Mouse (Mus musculus) liver, embryonic 14.5 days (tissue): ENCODE data around the gene Gpn3. TPM values are rescaled to one million over a fixed set of nuclear protein-coding genes. Genes with fewer than 3 reads are reported as not detected.

Experiments used
- ATAC-seq: fragments of 200-750 bp; cut with Nextera tagmentation; 2 replicates; pipeline ENCODE4 v1.8.0; 2017; ENCODE audit warnings: moderate number of reproducible peaks, mild to moderate bottlenecking, moderate library complexity; ENCODE audit not compliant: insufficient read depth
- DNase-seq, 3 experiments: peaks; one replicate each; pipeline ENCODE4 v3.0.0-alpha.2; 2012 to 2013; ENCODE audit warnings: low read depth in 3 of 3, low spot score in 3 of 3
- H3K27ac ChIP-seq: fragments of 300-500 bp; sonication (generic); 2 replicates; pipeline ENCODE4 v1.5.1; 2014; ENCODE audit warnings: moderate library complexity, mild to moderate bottlenecking, control low read depth, inconsistent platforms
- H3K27me3 ChIP-seq: fragments of 300-500 bp; sonication (generic); 2 replicates; pipeline ENCODE4 v1.6.1; 2014; ENCODE audit warnings: mild to moderate bottlenecking, low read length, moderate library complexity; ENCODE audit not compliant: control insufficient read depth, insufficient read depth
- H3K36me3 ChIP-seq: fragments of 300-500 bp; sonication (generic); replicated peaks from 2 replicates; pipeline ENCODE4 v1.6.1; 2014; ENCODE audit warnings: low read depth; ENCODE audit not compliant: control insufficient read depth, insufficient read depth
- H3K4me1 ChIP-seq, 2 experiments: fragments of 200-500 bp in 1 of 2; fragments of 300-500 bp in 1 of 2; sonication (generic) in 1 of 2; replicated peaks; 2 replicates each; pipeline ENCODE4 v1.6.1; 2012 to 2014; ENCODE audit warnings: antibody characterized with exemption in 1 of 2, inconsistent platforms in 1 of 2, low read length in 1 of 2; ENCODE audit not compliant: control insufficient read depth in 2 of 2, insufficient read depth in 2 of 2
- H3K4me2 ChIP-seq: fragments of 300-500 bp; sonication (generic); 2 replicates; pipeline ENCODE4 v1.6.1; 2014; ENCODE audit warnings: low read depth, mild to moderate bottlenecking, control low read depth, moderate library complexity
- H3K4me3 ChIP-seq, 2 experiments: fragments of 200-500 bp in 1 of 2; fragments of 300-500 bp in 1 of 2; sonication (generic) in 1 of 2; 2 replicates each; pipeline ENCODE4 v1.5.1; 2012 to 2014; ENCODE audit warnings: low read depth in 2 of 2, low read length in 2 of 2, mild to moderate bottlenecking in 2 of 2, control low read depth in 1 of 2, inconsistent platforms in 1 of 2, moderate library complexity in 1 of 2; ENCODE audit not compliant: insufficient read depth in 1 of 2
- H3K9ac ChIP-seq: fragments of 300-500 bp; sonication (generic); replicated peaks from 2 replicates; pipeline ENCODE4 v1.6.1; 2014; ENCODE audit warnings: mild to moderate bottlenecking, control low read depth, moderate library complexity
- H3K9me3 ChIP-seq: fragments of 300-500 bp; sonication (generic); 2 replicates; pipeline ENCODE4 v1.6.1; 2016; ENCODE audit warnings: low read length, mixed read lengths; ENCODE audit not compliant: control insufficient read depth
- CTCF ChIP-seq: IDR thresholded peaks from 2 replicates; pipeline ENCODE4 v1.5.1; 2016; ENCODE audit warnings: antibody characterized with exemption, low read depth, control low read depth
- EP300 ChIP-seq: IDR thresholded peaks from 2 replicates; pipeline ENCODE4 v1.6.1; 2016; ENCODE audit warnings: antibody characterized with exemption, low read depth
- WGBS: fragments of 180-500 bp; shearing (Covaris S2); extraction: QIAGEN DNeasy Blood & Tissue Kit; methylation state at CpG from one replicate; pipeline ENCODE4 v1.1.7; 2014; ENCODE audit not compliant: insufficient replicate concordance; 5-methylcytosine and 5-hydroxymethylcytosine counted together
- polyA plus RNA-seq, 2 experiments: library from polyadenylated mRNA; depleted of rRNA in 1 of 2; stranded (reverse) in 1 of 2; unstranded in 1 of 2; fragments of >200 nt; fragmentation: Nextera tagmentation in 1 of 2; extraction: Ambion mirVana in 1 of 2; gene quantifications; 2 replicates each; pipeline versions ENCODE4 v1.2.1 to v1.2.3; 2012 to 2014

Gene Gpn3
- polyA plus RNA-seq, 2 experiments, result 40.8 to 60.5 TPM

DNA sequence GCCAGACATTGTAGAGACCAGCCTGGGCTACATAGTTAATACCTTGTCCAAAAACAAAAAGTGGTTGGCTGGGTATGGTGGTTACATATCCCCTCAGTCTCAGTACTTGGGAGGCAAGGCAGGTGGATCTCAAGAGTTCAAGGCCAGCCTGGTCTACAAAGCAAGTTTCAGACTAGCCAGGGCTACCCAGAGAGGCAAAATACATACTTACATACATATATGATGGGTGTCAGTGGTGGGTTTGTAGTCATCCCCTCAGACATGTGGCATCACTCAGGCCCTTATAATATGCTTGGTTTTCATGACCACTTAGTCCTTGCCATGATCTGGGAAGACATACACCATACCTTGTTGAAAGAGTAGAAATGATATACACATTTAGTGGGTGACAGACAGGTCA lies 19.0 kb downstream of the Gpn3 start:
- Histone ChIP-seq H3K4me1 (peaks cover 8 to 10% of the 10 kb centered on the region in 2 experiments), H3K36me3 (no peaks in the 10 kb centered on the region; the same call in 1 of the 2 replicates), H3K27ac (no peak overlapping the region), H3K4me2 (no peak overlapping the region), H3K4me3 (no peak overlapping the region), H3K27me3 (no peaks in the 10 kb centered on the region), H3K9me3 (no peaks in the 10 kb centered on the region), H3K9ac (no peak overlapping the region)
- TF ChIP-seq CTCF, result no peak
- TF ChIP-seq EP300, result no peak
- DNase-seq (no peak), ATAC-seq (no peak)

- Histone ChIP-seq H3K27ac (no peak overlapping the region), H3K4me2 (peak overlapping the region; percentile 81), H3K4me1 (peaks cover 8 to 10% of the 10 kb centered on the region in 2 experiments), H3K9me3 (no peaks in the 10 kb centered on the region), H3K36me3 (no peaks in the 10 kb centered on the region; the same call in 1 of the 2 replicates), H3K9ac (no peak overlapping the region), H3K27me3 (no peaks in the 10 kb centered on the region), H3K4me3 (peak overlapping the region in 1 of 2 experiments; percentile 78; a peak in 2 of 4 replicates)
- no peak for ATAC-seq
- DNase-seq, result no peak
- 43% methylated on average over 15 of the region's 16 CpGs for WGBS
- TF ChIP-seq CTCF (no peak), EP300 (no peak; the same call in 1 of the 2 replicates)
Measured at GRCm38 (mm10) chr5:122391178-122391785, 19.6 kb downstream of the Gpn3 start.

DNA sequence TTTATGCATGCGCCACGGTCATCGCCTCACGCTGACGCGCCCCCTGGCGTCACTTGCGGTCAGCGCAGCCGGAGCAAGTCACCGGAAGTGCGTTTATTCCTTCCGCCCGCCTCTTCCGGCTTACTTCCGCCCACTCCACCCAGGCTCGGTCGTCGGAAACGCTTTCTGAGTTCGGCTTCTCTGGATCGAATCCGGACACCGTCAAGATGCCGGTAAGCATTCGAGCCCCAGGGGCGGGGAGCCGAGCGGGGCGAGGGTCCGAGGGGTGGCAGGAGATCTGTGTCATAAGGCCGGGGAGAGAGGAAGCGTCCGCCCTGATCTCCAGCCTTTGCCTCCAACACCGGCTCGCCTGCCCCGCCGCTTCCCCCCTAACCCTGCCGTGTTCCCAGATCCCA lies 20.1 kb downstream of the Gpn3 start, which contains the start of gene Arpc3:
Gene Arpc3, plus strand, starts transcription at position 93 of the 395 bp plus-strand sequence.
- under 1% methylated on average over 39 of the region's 39 CpGs for WGBS
- ATAC-seq (peak; percentile 88), DNase-seq (peak; percentile 77 to 81 (median 78))
- Histone ChIP-seq H3K27ac (peak within 1 kb of the TSS; percentile 60), H3K27me3 (no peaks in the 10 kb centered on the region), H3K36me3 (peaks cover 2% of the 10 kb centered on the region), H3K4me3 (peak within 1 kb of the TSS; percentile 78 to 98), H3K9ac (peak within 1 kb of the TSS; percentile 77), H3K4me2 (peak within 1 kb of the TSS; percentile 81), H3K9me3 (no peaks in the 10 kb centered on the region), H3K4me1 (peaks cover 8 to 10% of the 10 kb centered on the region in 2 experiments)
- TF ChIP-seq CTCF (peak; percentile 99), EP300 (no peak)

- Histone ChIP-seq H3K4me2 (peak overlapping the region; percentile 81), H3K4me1 (peaks cover 8 to 10% of the 10 kb centered on the region in 2 experiments), H3K27me3 (no peaks in the 10 kb centered on the region), H3K9ac (peak overlapping the region; percentile 77), H3K9me3 (no peaks in the 10 kb centered on the region), H3K36me3 (peaks cover 6% of the 10 kb centered on the region), H3K4me3 (peak overlapping the region; percentile 78 to 98), H3K27ac (peak overlapping the region; percentile 60)
- TF ChIP-seq CTCF (no peak), EP300 (no peak)
- ATAC-seq (peak; percentile 33; the same call in 1 of the 2 replicates), DNase-seq (peak in 1 of 3 experiments; percentile 9)
- WGBS, result 3% methylated on average over 19 of the region's 19 CpGs
Measured at GRCm38 (mm10) chr5:122392227-122393004, 20.7 kb downstream of the Gpn3 start.

DNA sequence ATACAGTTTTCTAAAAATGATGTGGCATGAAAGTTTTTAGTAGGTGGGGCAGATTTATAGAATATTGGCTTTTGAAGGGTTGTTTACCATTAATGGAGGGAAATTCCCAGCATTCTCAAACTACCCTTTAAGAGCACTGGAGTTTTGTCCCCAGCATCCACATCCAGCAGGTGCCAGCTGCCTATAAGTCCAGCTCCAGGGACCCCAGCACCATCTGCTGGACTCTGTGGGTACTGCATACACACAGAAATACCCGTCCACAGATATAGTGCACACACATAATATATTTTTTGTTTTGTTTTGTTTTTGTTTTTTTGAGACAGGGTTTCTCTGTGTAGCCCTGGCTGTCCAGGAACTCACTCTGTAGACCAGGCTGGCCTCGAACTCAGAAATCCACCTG lies 22.2 kb downstream of the Gpn3 start:
- peaks cover 8 to 10% of the 10 kb centered on the region in 2 experiments for H3K4me1 ChIP-seq
- no peak overlapping the region for H3K9ac ChIP-seq
- 31% methylated on average over 2 of the region's 2 CpGs for WGBS
- no peaks in the 10 kb centered on the region for H3K9me3 ChIP-seq
- peak; percentile 58 to 66 (median 59) for DNase-seq
- no peak overlapping the region for H3K4me3 ChIP-seq
- TF ChIP-seq EP300 (no peak), CTCF (peak; percentile 90)
- no peak for ATAC-seq
- H3K4me2 ChIP-seq, result no peak overlapping the region
- H3K27me3 ChIP-seq, result no peaks in the 10 kb centered on the region
- no peak overlapping the region for H3K27ac ChIP-seq
- peaks cover 13% of the 10 kb centered on the region for H3K36me3 ChIP-seq
